Mouse (Mus musculus) embryonic fibroblast, embryonic 13.5 days (primary cell): ENCODE measurements at regions not wholly inside any gene's neighbourhood (a gene's known extent, or its start where the extent isn't known, plus 50 kb on each side); places are given as distances from the start of the nearest gene placed in this dataset.

Experiments
- CTCF ChIP-seq: IDR thresholded peaks from 2 replicates; pipeline ENCODE4 v1.5.1; 2011; ENCODE audit warnings: mild to moderate bottlenecking, control low read depth, low read length, moderate library complexity, borderline replicate concordance; ENCODE audit not compliant: insufficient read depth
- POLR2A ChIP-seq: IDR thresholded peaks from 2 replicates; pipeline ENCODE4 v1.6.1; 2011; ENCODE audit warnings: low read depth, mild to moderate bottlenecking, control low read depth, low read length, moderate library complexity

- TF ChIP-seq POLR2A (no peak), CTCF (no peak)
Measured at GRCm38 (mm10) chr9:34411699-34412098, 74.0 kb upstream of the Kirrel3 start.
